In genomic region chr5:74315471-74316245, GRCm38 (mm10) we compare ENCODE assay signal across 10 mouse cellular contexts.
A peak's percentile ranks its signal among the peaks of the same experiment; 100 is the strongest.
DNase-seq lines count a peak whose midpoint lies in the region; ATAC-seq and TF ChIP-seq lines count a peak whose summit lies in the region.
"Had no signal": no experiment of that assay in that cellular context is flagged by ENCODE, and none has a peak within 500 bp of the region (broad histone marks: within the 10 kb centered on the region; RNA-seq: fewer than 3 reads in every experiment).

No protein-coding gene starts in this region.

- H3K36me3 ChIP-seq in heart, embryonic 15.5 days, result no peaks in the 10 kb centered on the region
- H3K36me3 ChIP-seq in liver, embryonic 12.5 days, result no peaks in the 10 kb centered on the region
- H3K36me3 ChIP-seq in thymus, adult 2 months (ENCODE audit: control insufficient read depth, insufficient read depth, low read length), result no peaks in the 10 kb centered on the region
- H3K36me3 ChIP-seq: neural tube, embryonic 13.5 days had no signal

- H3K27me3 ChIP-seq in heart, embryonic 15.5 days, result no peaks in the 10 kb centered on the region
- H3K27me3 ChIP-seq in liver, embryonic 12.5 days (replicated peaks), result 0 out of 2 replicates have a peak, but pooled peaks cover 6% of the 10 kb centered on the region
- no peaks in the 10 kb centered on the region for H3K27me3 ChIP-seq in thymus, adult 2 months (ENCODE audit: control insufficient read depth, insufficient read depth, low read length)

- DNase-seq in adrenal gland, adult 2 months, result peak; percentile 67
- DNase-seq in embryo, embryonic 10 days (ENCODE audit: low spot score), result peak; percentile 65
- DNase-seq in spleen, postnatal 14 days (ENCODE audit: low spot score in 2 of 2), result no peak
- no peak for DNase-seq in spleen, postnatal 4 days (ENCODE audit: low spot score in 2 of 2)
- DNase-seq in thymus, adult 2 months, result no peak
- DNase-seq: layer of hippocampus, adult 9-11 months had no signal

- TF ChIP-seq CTCF in thymus, adult 2 months (IDR thresholded peaks at IDR 0.05; ENCODE audit: borderline replicate concordance, control insufficient read depth, extremely low read depth, insufficient read depth, low read length, poor library complexity), result no peak

- no peak for TF ChIP-seq POLR2A in thymus, adult 2 months (IDR thresholded peaks at IDR 0.05; ENCODE audit: control insufficient read depth, extremely low read depth, insufficient read depth, low read length, poor library complexity)

- no peak for ATAC-seq in heart, embryonic 15.5 days (replicated peaks; ENCODE audit: insufficient number of reproducible peaks, insufficient read depth, low FRiP score, low read depth)
- no peak for ATAC-seq in liver, embryonic 12.5 days
- no peak for ATAC-seq in megakaryocyte-erythroid progenitor cell, adult 5-6 weeks (replicated peaks; ENCODE audit: low FRiP score, low TSS enrichment, poor library complexity, severe bottlenecking)

- H3K4me1 ChIP-seq in heart, embryonic 15.5 days (replicated peaks), result peaks cover 12% of the 10 kb centered on the region; the same call in 1 of the 2 replicates
- peaks cover 45% of the 10 kb centered on the region for H3K4me1 ChIP-seq in liver, embryonic 12.5 days
- no peaks in the 10 kb centered on the region for H3K4me1 ChIP-seq in thymus, adult 2 months (replicated peaks; ENCODE audit: control insufficient read depth, insufficient read depth, low read length)

- H3K9ac ChIP-seq in heart, embryonic 15.5 days, result no peak overlapping the region
- H3K9ac ChIP-seq in liver, embryonic 12.5 days, result no peak overlapping the region
- H3K9ac ChIP-seq: neural tube, embryonic 13.5 days had no signal

- no peaks in the 10 kb centered on the region for H3K9me3 ChIP-seq in heart, embryonic 15.5 days (replicated peaks)
- H3K9me3 ChIP-seq in liver, embryonic 12.5 days (replicated peaks), result no peaks in the 10 kb centered on the region
- H3K9me3 ChIP-seq: neural tube, embryonic 13.5 days had no signal

- WGBS in heart, embryonic 15.5 days, result 58% methylated on average over 12 of the region's 12 CpGs
- WGBS in liver, embryonic 12.5 days (ENCODE audit: insufficient replicate concordance), result 74% methylated on average over 12 of the region's 12 CpGs
- 92% methylated on average over 12 of the region's 12 CpGs for WGBS in thymus, adult 2 months

- H3K27ac ChIP-seq in heart, embryonic 15.5 days, result peak overlapping the region; percentile 40; the same call in 1 of the 2 replicates
- peak overlapping the region; percentile 67 for H3K27ac ChIP-seq in liver, embryonic 12.5 days
- no peak overlapping the region for H3K27ac ChIP-seq in thymus, adult 2 months (ENCODE audit: control insufficient read depth, insufficient read depth, low read length)
- H3K27ac ChIP-seq: neural tube, embryonic 13.5 days had no signal

- H3K4me2 ChIP-seq in heart, embryonic 15.5 days, result no peak overlapping the region
- no peak overlapping the region for H3K4me2 ChIP-seq in liver, embryonic 12.5 days
- H3K4me2 ChIP-seq: neural tube, embryonic 13.5 days had no signal

- no peak overlapping the region for H3K4me3 ChIP-seq in heart, embryonic 15.5 days
- no peak overlapping the region for H3K4me3 ChIP-seq in liver, embryonic 12.5 days
- H3K4me3 ChIP-seq in thymus, adult 2 months (ENCODE audit: control insufficient read depth, insufficient read depth, low read length), result no peak overlapping the region
- H3K4me3 ChIP-seq: neural tube, embryonic 13.5 days had no signal

Comparison
In these comparisons a context has a peak if more than half of its experiments do, and no peak if none do; other contexts are left out.
1. DNase-seq: peak in adrenal gland, adult 2 months (single experiment) and embryo, embryonic 10 days (single experiment); none in spleen, postnatal 14 days (0 of 2), spleen, postnatal 4 days (0 of 2) and thymus, adult 2 months (single experiment).